In genomic region chr11:116714052-116714451, GRCm38 (mm10) we compare ENCODE assay signal across 22 mouse cellular contexts. TPM values are rescaled to one million over a fixed set of nuclear protein-coding genes. Genes with fewer than 3 reads are reported as not detected.
DNase-seq lines count a peak whose midpoint lies in the region; ATAC-seq and TF ChIP-seq lines count a peak whose summit lies in the region.
"Had no signal": no experiment of that assay in that cellular context is flagged by ENCODE, and none has a peak within 500 bp of the region (broad histone marks: within the 10 kb centered on the region; RNA-seq: fewer than 3 reads in every experiment).

No protein-coding gene starts in this region.

- no peaks in the 10 kb centered on the region for H3K36me3 ChIP-seq in kidney, embryonic 14.5 days (ENCODE audit: control insufficient read depth, insufficient read depth, low read length)
- H3K36me3 ChIP-seq in lung, embryonic 14.5 days (ENCODE audit: insufficient read depth), result no peaks in the 10 kb centered on the region
- H3K36me3 ChIP-seq in stomach, embryonic 14.5 days (ENCODE audit: control insufficient read depth, insufficient read depth, low read length), result no peaks in the 10 kb centered on the region
- no peaks in the 10 kb centered on the region for H3K36me3 ChIP-seq in stomach, embryonic 15.5 days
- H3K36me3 ChIP-seq: embryonic facial prominence, embryonic 15.5 days; forebrain, embryonic 10.5 days; hindbrain, embryonic 13.5 days had no signal

- H3K27me3 ChIP-seq in kidney, embryonic 14.5 days (ENCODE audit: control insufficient read depth, insufficient read depth, low read length), result no peaks in the 10 kb centered on the region
- no peaks in the 10 kb centered on the region for H3K27me3 ChIP-seq in lung, embryonic 14.5 days (ENCODE audit: insufficient read depth, low read length)
- H3K27me3 ChIP-seq in stomach, embryonic 14.5 days (ENCODE audit: control insufficient read depth, insufficient read depth, low read length), result no peaks in the 10 kb centered on the region
- no peaks in the 10 kb centered on the region for H3K27me3 ChIP-seq in stomach, embryonic 15.5 days (replicated peaks)
- H3K27me3 ChIP-seq: embryonic facial prominence, embryonic 15.5 days; hindbrain, embryonic 13.5 days had no signal

- TF ChIP-seq CTCF in lung, embryonic 14.5 days (IDR thresholded peaks at IDR 0.05; ENCODE audit: low read depth), result no peak

- intact Hi-C loops in left cerebral cortex, postnatal 4 days (cut with DNase I), result no loop called here

- no peak for DNase-seq in kidney, adult 9 months
- peak; percentile 23 for DNase-seq in lung, embryonic 14.5 days
- no peak for DNase-seq in lung, postnatal 25 days (ENCODE audit: low spot score)
- no peak for DNase-seq in left cerebral cortex, postnatal 4 days
- DNase-seq: adrenal gland, adult 2 months; adrenal gland, postnatal 25 days; cerebellum, adult 18-20 months; cerebellum, postnatal 10 days; embryo, embryonic 11 days; gastrocnemius, adult 2 months; gastrocnemius, postnatal 25 days; heart, postnatal 10 days; heart, postnatal 4 days had no signal

- no peak overlapping the region for H3K4me2 ChIP-seq in kidney, embryonic 14.5 days (replicated peaks; ENCODE audit: low read depth, low read length)
- no peak overlapping the region for H3K4me2 ChIP-seq in lung, embryonic 14.5 days
- no peak overlapping the region for H3K4me2 ChIP-seq in stomach, embryonic 14.5 days (replicated peaks; ENCODE audit: low read depth, low read length)
- H3K4me2 ChIP-seq in stomach, embryonic 15.5 days, result peak overlapping the region; percentile 1; the same call in 1 of the 2 replicates
- H3K4me2 ChIP-seq: embryonic facial prominence, embryonic 15.5 days; hindbrain, embryonic 13.5 days had no signal

- peaks cover 7% of the 10 kb centered on the region; the same call in 1 of the 2 replicates for H3K9me3 ChIP-seq in kidney, embryonic 14.5 days (ENCODE audit: control insufficient read depth, low read length)
- no peaks in the 10 kb centered on the region for H3K9me3 ChIP-seq in lung, embryonic 14.5 days (ENCODE audit: low read depth, low read length)
- H3K9me3 ChIP-seq in stomach, embryonic 14.5 days (ENCODE audit: control insufficient read depth, low read depth, low read length), result no peaks in the 10 kb centered on the region; the same call in 1 of the 2 replicates
- H3K9me3 ChIP-seq in stomach, embryonic 15.5 days, result no peaks in the 10 kb centered on the region
- H3K9me3 ChIP-seq: hindbrain, embryonic 13.5 days had no signal

- peak; percentile 49; the same call in 1 of the 2 replicates for ATAC-seq in kidney, embryonic 14.5 days (ENCODE audit: low FRiP score, low TSS enrichment)
- no peak for ATAC-seq in lung, embryonic 14.5 days (ENCODE audit: insufficient read depth)
- no peak for ATAC-seq in stomach, embryonic 14.5 days (ENCODE audit: insufficient number of reproducible peaks, insufficient read depth, low FRiP score, low read depth)
- ATAC-seq in stomach, embryonic 15.5 days (ENCODE audit: insufficient read depth, low FRiP score, low read depth), result no peak; the same call in 1 of the 2 replicates
- ATAC-seq: forebrain, embryonic 14.5 days had no signal

- peak overlapping the region; percentile 49 for H3K27ac ChIP-seq in kidney, embryonic 14.5 days (ENCODE audit: low read depth, low read length)
- H3K27ac ChIP-seq in lung, embryonic 14.5 days (ENCODE audit: low read depth), result peak overlapping the region; percentile 31; the same call in 1 of the 2 replicates
- H3K27ac ChIP-seq in stomach, embryonic 14.5 days (ENCODE audit: low read length), result 0 out of 2 replicates have a peak overlapping the region, but pooled peaks have one; percentile 3
- peak overlapping the region; percentile 2; the same call in 1 of the 2 replicates for H3K27ac ChIP-seq in stomach, embryonic 15.5 days
- H3K27ac ChIP-seq: embryonic facial prominence, embryonic 15.5 days; forebrain, embryonic 10.5 days; gastrocnemius, adult 2 months; hindbrain, embryonic 13.5 days had no signal

- no peak overlapping the region for H3K4me3 ChIP-seq in kidney, embryonic 14.5 days (ENCODE audit: low read length)
- H3K4me3 ChIP-seq in lung, embryonic 14.5 days (ENCODE audit: low read depth, low read length), result no peak overlapping the region
- no peak overlapping the region for H3K4me3 ChIP-seq in stomach, embryonic 14.5 days (ENCODE audit: low read depth, low read length)
- H3K4me3 ChIP-seq in stomach, embryonic 15.5 days (replicated peaks), result no peak overlapping the region
- H3K4me3 ChIP-seq: embryonic facial prominence, embryonic 15.5 days; erythroblast, embryonic 14.5 days; forebrain, embryonic 10.5 days; gastrocnemius, adult 2 months; hindbrain, embryonic 13.5 days had no signal

- 81% methylated on average over 12 of the region's 12 CpGs for WGBS in kidney, embryonic 14.5 days
- 75% methylated on average over 12 of the region's 12 CpGs for WGBS in lung, embryonic 14.5 days
- WGBS in stomach, embryonic 14.5 days, result 78% methylated on average over 12 of the region's 12 CpGs
- WGBS in stomach, embryonic 15.5 days, result 81% methylated on average over 12 of the region's 12 CpGs

- no peaks in the 10 kb centered on the region for H3K4me1 ChIP-seq in kidney, embryonic 14.5 days (ENCODE audit: control insufficient read depth, insufficient read depth, low read length)
- H3K4me1 ChIP-seq in lung, embryonic 14.5 days (ENCODE audit: insufficient read depth), result no peaks in the 10 kb centered on the region
- H3K4me1 ChIP-seq in stomach, embryonic 14.5 days (ENCODE audit: control insufficient read depth, insufficient read depth, low read length), result 0 out of 2 replicates have a peak, but pooled peaks cover 3% of the 10 kb centered on the region
- H3K4me1 ChIP-seq in stomach, embryonic 15.5 days, result no peaks in the 10 kb centered on the region
- H3K4me1 ChIP-seq: embryonic facial prominence, embryonic 15.5 days had no signal

- no peak overlapping the region for H3K9ac ChIP-seq in kidney, embryonic 14.5 days (ENCODE audit: low read depth, low read length)
- H3K9ac ChIP-seq in lung, embryonic 14.5 days, result no peak overlapping the region
- H3K9ac ChIP-seq in stomach, embryonic 14.5 days (replicated peaks; ENCODE audit: low read depth, low read length), result no peak overlapping the region
- H3K9ac ChIP-seq in stomach, embryonic 15.5 days, result no peak overlapping the region
- H3K9ac ChIP-seq: embryonic facial prominence, embryonic 15.5 days; hindbrain, embryonic 13.5 days had no signal

RNA-seq across cellular contexts. Expression of gene Cygb, which starts 59.9 kb away (rescaled TPM):
- polyA plus RNA-seq in kidney, embryonic 14.5 days (2014; fragmentation: Nextera tagmentation; extraction: Ambion mirVana), result 11.0 and 11.3 TPM in 2 replicates
- 9.5 and 10.0 TPM in 2 replicates for polyA plus RNA-seq in lung, embryonic 14.5 days (2014; fragmentation: Nextera tagmentation; extraction: Ambion mirVana)
- polyA plus RNA-seq in stomach, embryonic 14.5 days (2014; fragmentation: Nextera tagmentation; extraction: Ambion mirVana), result 19.9 and 20.8 TPM in 2 replicates
- polyA plus RNA-seq in stomach, embryonic 15.5 days (2015; fragmentation: Nextera tagmentation; extraction: Ambion mirVana), result 16.7 and 17.7 TPM in 2 replicates
- total RNA-seq in left cerebral cortex, postnatal 4 days (2021), result 10 to 100 TPM; 17.1 to 20.6 TPM
- total RNA-seq: granulocyte monocyte progenitor cell, adult 5-6 weeks had no signal
